In the genomic region with DNA sequence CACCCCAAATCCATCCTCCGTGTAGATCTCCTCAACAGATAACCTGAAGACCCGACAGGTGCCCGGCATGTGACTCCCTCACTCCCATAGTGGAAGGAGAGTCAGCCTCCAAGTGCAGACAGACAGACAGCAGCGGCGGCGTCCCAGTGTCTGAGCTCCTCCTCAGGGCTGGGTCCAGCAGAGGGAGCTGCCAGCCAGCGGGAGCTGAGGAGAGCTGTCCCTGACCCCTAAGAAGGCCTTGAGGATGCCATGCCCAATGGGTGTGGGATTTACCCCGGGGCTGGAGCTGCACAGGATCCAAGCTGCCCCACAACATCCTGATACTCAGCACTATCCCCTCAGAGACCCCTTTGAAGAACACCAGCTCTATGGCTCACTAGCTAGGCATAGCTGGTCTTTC, we compare ENCODE assay signal across 8 mouse cellular contexts.
A peak's percentile ranks its signal among the peaks of the same experiment; 100 is the strongest.
DNase-seq lines count a peak whose midpoint lies in the region; ATAC-seq and TF ChIP-seq lines count a peak whose summit lies in the region.

No protein-coding gene starts in this region.

- no peak overlapping the region for H3K9ac ChIP-seq in liver, embryonic 14.5 days (replicated peaks)
- no peak overlapping the region for H3K9ac ChIP-seq in liver, embryonic 12.5 days
- H3K9ac ChIP-seq in kidney, embryonic 15.5 days = no peak overlapping the region
- H3K9ac ChIP-seq in hindbrain, embryonic 11.5 days (ENCODE audit: low read depth, low read length) = no peak overlapping the region

- no peak for ATAC-seq in liver, embryonic 14.5 days (ENCODE audit: insufficient read depth)
- no peak for ATAC-seq in liver, embryonic 12.5 days
- peak; percentile 62; the same call in 1 of the 2 replicates for ATAC-seq in kidney, embryonic 15.5 days (replicated peaks; ENCODE audit: low FRiP score)
- ATAC-seq in hindbrain, embryonic 11.5 days (ENCODE audit: low FRiP score) = no peak

- no peaks in the 10 kb centered on the region for H3K27me3 ChIP-seq in liver, embryonic 14.5 days (ENCODE audit: control insufficient read depth, insufficient read depth, low read length)
- H3K27me3 ChIP-seq in liver, embryonic 12.5 days (replicated peaks) = peaks cover 17% of the 10 kb centered on the region; the same call in 1 of the 2 replicates
- H3K27me3 ChIP-seq in kidney, embryonic 15.5 days = no peaks in the 10 kb centered on the region
- no peaks in the 10 kb centered on the region for H3K27me3 ChIP-seq in hindbrain, embryonic 11.5 days (ENCODE audit: control insufficient read depth, insufficient read depth, low read length)

- no peaks in the 10 kb centered on the region for H3K4me1 ChIP-seq in liver, embryonic 14.5 days (replicated peaks; ENCODE audit: control insufficient read depth in 2 of 2, insufficient read depth in 2 of 2, low read length in 1 of 2)
- no peaks in the 10 kb centered on the region for H3K4me1 ChIP-seq in liver, embryonic 12.5 days
- 0 out of 2 replicates have a peak, but pooled peaks cover 2% of the 10 kb centered on the region for H3K4me1 ChIP-seq in kidney, embryonic 15.5 days
- H3K4me1 ChIP-seq in hindbrain, embryonic 11.5 days (replicated peaks; ENCODE audit: control insufficient read depth, insufficient read depth, low read length) = no peaks in the 10 kb centered on the region

- TF ChIP-seq CTCF in liver, embryonic 14.5 days (IDR thresholded peaks at IDR 0.05; ENCODE audit: low read depth) = peak; percentile 65

- WGBS in liver, embryonic 14.5 days (ENCODE audit: insufficient replicate concordance) = 33% methylated on average over 8 of the region's 8 CpGs
- WGBS in liver, embryonic 12.5 days (ENCODE audit: insufficient replicate concordance) = 20% methylated on average over 8 of the region's 8 CpGs
- 37% methylated on average over 8 of the region's 8 CpGs for WGBS in kidney, embryonic 15.5 days
- 33% methylated on average over 8 of the region's 8 CpGs for WGBS in hindbrain, embryonic 11.5 days

- no peak for TF ChIP-seq EP300 in liver, embryonic 14.5 days (IDR thresholded peaks at IDR 0.05; ENCODE audit: low read depth)

- H3K4me3 ChIP-seq in liver, embryonic 14.5 days (ENCODE audit: insufficient read depth in 1 of 2, low read depth in 2 of 2, low read length in 2 of 2) = no peak overlapping the region
- H3K4me3 ChIP-seq in liver, embryonic 12.5 days = no peak overlapping the region
- H3K4me3 ChIP-seq in kidney, embryonic 15.5 days (replicated peaks) = no peak overlapping the region
- H3K4me3 ChIP-seq in hindbrain, embryonic 11.5 days (ENCODE audit: low read depth, low read length) = no peak overlapping the region

- H3K27ac ChIP-seq in liver, embryonic 14.5 days = no peak overlapping the region
- H3K27ac ChIP-seq in liver, embryonic 12.5 days = no peak overlapping the region
- H3K27ac ChIP-seq in kidney, embryonic 15.5 days = no peak overlapping the region
- H3K27ac ChIP-seq in hindbrain, embryonic 11.5 days (ENCODE audit: low read depth, low read length) = no peak overlapping the region

- peaks cover 2% of the 10 kb centered on the region; the same call in 1 of the 2 replicates for H3K9me3 ChIP-seq in liver, embryonic 14.5 days (ENCODE audit: control insufficient read depth, low read length)
- peaks cover 4% of the 10 kb centered on the region; the same call in 1 of the 2 replicates for H3K9me3 ChIP-seq in liver, embryonic 12.5 days (replicated peaks)
- H3K9me3 ChIP-seq in kidney, embryonic 15.5 days (replicated peaks) = peaks cover 5% of the 10 kb centered on the region
- H3K9me3 ChIP-seq in hindbrain, embryonic 11.5 days (ENCODE audit: control insufficient read depth, low read length) = no peaks in the 10 kb centered on the region

- H3K36me3 ChIP-seq in liver, embryonic 14.5 days (replicated peaks; ENCODE audit: control insufficient read depth, insufficient read depth, low read depth) = no peaks in the 10 kb centered on the region
- H3K36me3 ChIP-seq in liver, embryonic 12.5 days = no peaks in the 10 kb centered on the region
- H3K36me3 ChIP-seq in kidney, embryonic 15.5 days = no peaks in the 10 kb centered on the region
- no peaks in the 10 kb centered on the region for H3K36me3 ChIP-seq in hindbrain, embryonic 11.5 days (ENCODE audit: control insufficient read depth, insufficient read depth, low read length)

- DNase-seq in liver, embryonic 14.5 days (ENCODE audit: low read depth in 3 of 3, low spot score in 3 of 3) = no peak
- peak; percentile 81 for DNase-seq in adrenal gland, postnatal 10 days
- DNase-seq in heart, adult 11 months = peak; percentile 96
- peak; percentile 49 for DNase-seq in retina, postnatal 1 day
- DNase-seq in hindbrain, embryonic 11.5 days (ENCODE audit: low spot score) = no peak
- no peak for DNase-seq in cerebellum, postnatal 4 days (ENCODE audit: low spot score in 2 of 2)

- H3K4me2 ChIP-seq in liver, embryonic 14.5 days (ENCODE audit: low read depth) = no peak overlapping the region
- no peak overlapping the region for H3K4me2 ChIP-seq in liver, embryonic 12.5 days
- no peak overlapping the region for H3K4me2 ChIP-seq in kidney, embryonic 15.5 days
- H3K4me2 ChIP-seq in hindbrain, embryonic 11.5 days (replicated peaks; ENCODE audit: low read depth, low read length) = no peak overlapping the region

Comparison
In these comparisons a context has a peak if more than half of its experiments do, and no peak if none do; other contexts are left out.
1. DNase-seq: peak in adrenal gland, postnatal 10 days (single experiment), heart, adult 11 months (single experiment) and retina, postnatal 1 day (single experiment); none in liver, embryonic 14.5 days (0 of 3), hindbrain, embryonic 11.5 days (single experiment) and cerebellum, postnatal 4 days (0 of 2).